Mouse (Mus musculus) stomach, embryonic 14.5 days (tissue): Measurements from ENCODE around the gene Nfib. TPM values are rescaled to one million over a fixed set of nuclear protein-coding genes. Genes with fewer than 3 reads are reported as not detected.

Experiments
- ATAC-seq: fragments of 200-750 bp; cut with Nextera tagmentation; 2 replicates; pipeline ENCODE4 v1.8.0; 2017; ENCODE audit warnings: low read depth, moderate TSS enrichment; ENCODE audit not compliant: insufficient number of reproducible peaks, insufficient read depth, low FRiP score
- H3K27ac ChIP-seq: fragments of 300-500 bp; sonication (generic); 2 replicates; pipeline ENCODE4 v1.5.1; 2014; ENCODE audit warnings: mild to moderate bottlenecking, low read length, moderate library complexity, mixed read lengths
- H3K27me3 ChIP-seq: fragments of 300-500 bp; sonication (generic); 2 replicates; pipeline ENCODE4 v1.6.1; 2014; ENCODE audit warnings: low read length, control low read depth, mixed read lengths; ENCODE audit not compliant: control insufficient read depth, insufficient read depth
- H3K36me3 ChIP-seq: fragments of 300-500 bp; sonication (generic); 2 replicates; pipeline ENCODE4 v1.6.1; 2014; ENCODE audit warnings: mild to moderate bottlenecking, control low read depth, low read length, moderate library complexity, mixed read lengths; ENCODE audit not compliant: control insufficient read depth, insufficient read depth
- H3K4me1 ChIP-seq: fragments of 300-500 bp; sonication (generic); 2 replicates; pipeline ENCODE4 v1.6.1; 2014; ENCODE audit warnings: low read length, control low read depth, mixed read lengths; ENCODE audit not compliant: control insufficient read depth, insufficient read depth
- H3K4me2 ChIP-seq: fragments of 300-500 bp; sonication (generic); replicated peaks from 2 replicates; pipeline ENCODE4 v1.6.1; 2014; ENCODE audit warnings: low read depth, low read length, control low read depth
- H3K4me3 ChIP-seq: fragments of 300-500 bp; sonication (generic); 2 replicates; pipeline ENCODE4 v1.5.1; 2014; ENCODE audit warnings: low read depth, low read length, control low read depth
- H3K9ac ChIP-seq: fragments of 300-500 bp; sonication (generic); replicated peaks from 2 replicates; pipeline ENCODE4 v1.6.1; 2014; ENCODE audit warnings: low read depth, mild to moderate bottlenecking, control low read depth, low read length, moderate library complexity, mixed read lengths
- H3K9me3 ChIP-seq: fragments of 300-500 bp; sonication (generic); 2 replicates; pipeline ENCODE4 v1.6.1; 2016; ENCODE audit warnings: low read depth, low read length, control low read depth; ENCODE audit not compliant: control insufficient read depth
- WGBS: fragments of 180-500 bp; shearing (Covaris S2); extraction: QIAGEN DNeasy Blood & Tissue Kit; methylation state at CpG from one replicate; pipeline ENCODE4 v1.1.7; 2014; 5-methylcytosine and 5-hydroxymethylcytosine counted together
- polyA plus RNA-seq: library from polyadenylated mRNA; unstranded; fragments of >200 nt; fragmentation: Nextera tagmentation; extraction: Ambion mirVana; gene quantifications from 2 replicates; pipeline ENCODE4 v1.2.1, GENCODE M21; 2014

Gene Nfib
- polyA plus RNA-seq, 1 experiment from 2014 or later: 94.5 TPM

DNA sequence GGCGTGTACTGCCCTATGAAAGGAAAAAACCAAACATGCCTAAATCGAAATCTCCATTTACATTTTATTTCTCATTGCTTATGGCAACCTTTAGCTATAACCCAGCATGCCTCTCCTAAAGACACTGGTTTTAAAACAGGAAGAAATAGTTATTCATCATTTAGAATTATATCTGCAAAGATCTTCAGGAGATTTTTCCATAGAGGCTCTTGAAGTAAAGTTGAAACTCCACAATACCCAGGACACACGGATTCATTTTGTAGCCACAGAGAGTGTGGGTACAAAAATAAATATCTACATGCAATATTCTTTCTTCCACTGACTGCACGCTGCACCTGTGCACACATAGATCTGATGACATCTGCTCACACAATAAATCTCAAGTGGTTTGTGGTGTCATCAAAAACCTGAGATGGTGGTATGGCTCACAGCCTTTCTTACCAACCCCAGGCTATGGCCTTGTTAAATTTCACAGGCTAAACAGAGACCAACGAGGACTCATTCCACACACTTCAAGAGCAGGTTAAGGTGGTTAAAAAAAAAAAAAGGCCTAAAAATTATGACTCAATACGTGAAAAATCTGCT, 189.2 kb downstream of the Nfib start:
- H3K27ac ChIP-seq: no peak overlapping the region
- no peak overlapping the region for H3K4me2 ChIP-seq
- ATAC-seq: no peak
- H3K9me3 ChIP-seq: no peaks in the 10 kb centered on the region
- no peaks in the 10 kb centered on the region for H3K27me3 ChIP-seq
- no peaks in the 10 kb centered on the region for H3K36me3 ChIP-seq
- peaks cover 6% of the 10 kb centered on the region; the same call in 1 of the 2 replicates for H3K4me1 ChIP-seq
- no peak overlapping the region for H3K4me3 ChIP-seq
- no peak overlapping the region for H3K9ac ChIP-seq
- 77% methylated on average over 6 of the region's 6 CpGs for WGBS

DNA sequence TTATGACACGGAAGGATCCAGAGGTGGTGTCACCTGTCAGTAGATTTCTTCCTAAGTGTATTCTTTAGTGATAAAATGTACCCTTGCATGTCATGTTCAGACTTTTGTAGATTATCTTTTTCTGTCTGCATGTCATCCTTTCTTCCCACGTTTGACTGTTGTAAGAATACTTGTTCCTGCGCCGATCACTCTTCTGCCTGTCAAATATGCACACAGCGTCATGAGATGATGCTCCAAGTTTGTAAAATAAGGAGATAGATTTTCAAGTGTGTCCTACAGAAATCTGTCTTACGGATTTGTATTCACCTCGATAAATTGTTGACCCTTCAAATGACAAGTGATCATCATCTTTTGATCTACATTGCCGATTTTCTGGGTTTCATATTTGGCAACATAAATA, 190.6 kb downstream of the Nfib start:
- Histone ChIP-seq H3K4me1 (peaks cover 18% of the 10 kb centered on the region), H3K9me3 (no peaks in the 10 kb centered on the region), H3K27me3 (no peaks in the 10 kb centered on the region), H3K36me3 (no peaks in the 10 kb centered on the region), H3K4me3 (no peak overlapping the region), H3K27ac (no peak overlapping the region), H3K4me2 (no peak overlapping the region), H3K9ac (no peak overlapping the region)
- WGBS: 82% methylated on average over 8 of the region's 8 CpGs
- no peak for ATAC-seq

DNA sequence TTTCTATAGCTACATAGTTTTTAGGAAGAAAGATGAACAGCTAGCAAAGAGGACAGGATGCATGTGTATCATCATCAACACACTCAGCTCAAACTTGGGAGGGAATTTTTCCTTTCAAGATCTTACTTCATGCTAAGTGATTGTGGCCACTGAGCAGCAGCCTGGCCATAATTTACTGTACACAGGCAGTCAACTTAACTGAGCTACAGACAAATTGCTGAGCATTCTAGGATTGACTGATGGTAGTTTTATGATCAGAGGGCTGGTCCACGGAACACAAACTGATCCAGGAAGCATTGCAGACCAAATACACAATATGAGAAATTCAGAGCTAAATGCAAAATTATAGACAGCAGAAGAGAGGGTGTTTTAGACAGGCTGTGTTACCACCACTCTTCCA, 191.2 kb downstream of the Nfib start:
- no peak overlapping the region for H3K27ac ChIP-seq
- no peak overlapping the region for H3K4me3 ChIP-seq
- H3K36me3 ChIP-seq: no peaks in the 10 kb centered on the region
- H3K27me3 ChIP-seq: no peaks in the 10 kb centered on the region
- H3K9ac ChIP-seq: no peak overlapping the region
- WGBS: 39% methylated on average over 1 of the region's 1 CpGs
- H3K4me2 ChIP-seq: peak overlapping the region; percentile 82; the same call in 1 of the 2 replicates
- ATAC-seq: no peak
- no peaks in the 10 kb centered on the region for H3K9me3 ChIP-seq
- H3K4me1 ChIP-seq: peaks cover 23% of the 10 kb centered on the region

DNA sequence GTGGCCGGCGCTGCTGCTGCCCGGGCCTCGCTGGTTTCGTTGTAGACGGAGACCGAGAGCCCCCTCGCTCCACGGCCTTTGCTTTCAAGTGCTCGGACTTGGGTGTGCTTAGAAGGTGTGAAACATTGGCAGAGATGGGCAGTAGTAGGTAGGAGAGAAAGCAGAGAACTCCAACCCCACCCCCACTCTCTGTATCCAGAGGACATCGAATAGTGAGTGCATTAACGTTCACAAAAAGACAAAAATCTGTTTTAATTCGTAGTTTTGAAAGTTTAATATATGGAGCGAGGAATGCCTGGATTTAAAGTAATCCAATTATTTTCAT, 192.2 kb downstream of the Nfib start:
- Histone ChIP-seq H3K4me3 (peak overlapping the region; percentile 47), H3K27ac (peak overlapping the region; percentile 95), H3K27me3 (no peaks in the 10 kb centered on the region), H3K9ac (peak overlapping the region; percentile 40; the same call in 1 of the 2 replicates), H3K9me3 (no peaks in the 10 kb centered on the region), H3K36me3 (no peaks in the 10 kb centered on the region), H3K4me2 (peak overlapping the region; percentile 82), H3K4me1 (peaks cover 32% of the 10 kb centered on the region)
- no peak; the same call in 1 of the 2 replicates for ATAC-seq
- WGBS: 1% methylated on average over 14 of the region's 14 CpGs

DNA sequence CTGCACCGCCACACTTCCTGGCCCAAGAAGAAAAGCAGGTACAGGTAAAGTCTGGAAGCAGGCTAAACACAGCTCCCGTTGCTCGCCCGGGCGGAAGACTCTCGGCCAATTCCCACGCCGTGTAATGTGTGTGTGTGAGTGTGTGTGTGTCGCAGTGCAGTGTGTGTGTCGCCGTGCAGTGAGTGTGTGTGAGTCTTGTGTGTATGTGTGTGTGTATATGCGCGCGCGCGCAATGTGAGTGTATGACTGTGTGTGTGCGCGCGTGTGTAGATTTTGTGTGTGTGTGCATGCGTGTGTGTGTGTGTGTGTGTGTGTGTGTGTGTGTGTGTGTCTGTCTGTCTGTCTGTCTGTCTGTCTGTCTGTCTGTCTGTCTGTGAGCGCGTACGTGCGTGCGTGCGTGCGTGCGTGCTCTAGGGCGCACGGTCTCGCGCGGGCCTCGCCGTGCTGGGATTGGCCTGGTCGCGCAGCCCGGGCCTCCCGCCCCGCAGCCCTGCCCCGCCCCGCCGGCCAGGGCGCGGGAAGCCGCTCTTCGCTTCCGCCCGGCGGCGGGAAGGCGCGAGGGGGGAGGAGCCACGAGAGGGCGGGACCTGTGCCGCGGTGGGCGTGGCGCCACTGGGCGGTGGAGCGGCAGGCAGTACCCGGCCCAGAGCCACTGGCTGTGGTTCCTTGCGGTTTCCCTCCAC, 192.7 kb downstream of the Nfib start:
- under 1% methylated on average over 62 of the region's 63 CpGs for WGBS
- H3K27me3 ChIP-seq: no peaks in the 10 kb centered on the region
- H3K4me1 ChIP-seq: peaks cover 38% of the 10 kb centered on the region
- peak overlapping the region; percentile 82 for H3K4me2 ChIP-seq
- peak overlapping the region; percentile 47 for H3K4me3 ChIP-seq
- H3K9me3 ChIP-seq: no peaks in the 10 kb centered on the region
- ATAC-seq: peak; percentile 98
- peak overlapping the region; percentile 63 for H3K9ac ChIP-seq
- peak overlapping the region; percentile 95 for H3K27ac ChIP-seq
- no peaks in the 10 kb centered on the region for H3K36me3 ChIP-seq

DNA sequence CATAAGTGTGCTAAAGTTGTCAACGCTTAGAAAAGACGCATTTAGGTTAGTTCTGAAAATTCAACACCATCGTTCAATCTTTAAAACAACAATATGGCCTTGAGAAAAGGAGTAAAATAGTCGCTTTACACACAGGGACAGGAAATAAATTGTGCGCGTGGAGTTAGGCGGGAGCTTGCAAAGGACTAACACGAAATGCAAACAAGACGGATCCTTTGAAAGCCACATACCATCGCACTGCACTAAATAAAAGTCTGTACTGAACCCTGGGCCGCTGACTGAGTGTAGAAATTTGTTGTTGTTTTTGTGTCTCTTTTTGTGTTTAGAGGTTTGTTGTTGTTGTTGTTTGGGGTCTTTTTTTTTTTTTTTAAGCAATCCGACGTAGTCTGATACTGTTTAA, 193.2 kb downstream of the Nfib start:
- Histone ChIP-seq H3K27ac (peak overlapping the region; percentile 95), H3K36me3 (no peaks in the 10 kb centered on the region), H3K9me3 (no peaks in the 10 kb centered on the region), H3K4me2 (peak overlapping the region; percentile 82), H3K9ac (peak overlapping the region; percentile 63), H3K27me3 (no peaks in the 10 kb centered on the region), H3K4me3 (peak overlapping the region; percentile 47), H3K4me1 (peaks cover 43% of the 10 kb centered on the region)
- ATAC-seq: no peak
- 3% methylated on average over 13 of the region's 13 CpGs for WGBS

DNA sequence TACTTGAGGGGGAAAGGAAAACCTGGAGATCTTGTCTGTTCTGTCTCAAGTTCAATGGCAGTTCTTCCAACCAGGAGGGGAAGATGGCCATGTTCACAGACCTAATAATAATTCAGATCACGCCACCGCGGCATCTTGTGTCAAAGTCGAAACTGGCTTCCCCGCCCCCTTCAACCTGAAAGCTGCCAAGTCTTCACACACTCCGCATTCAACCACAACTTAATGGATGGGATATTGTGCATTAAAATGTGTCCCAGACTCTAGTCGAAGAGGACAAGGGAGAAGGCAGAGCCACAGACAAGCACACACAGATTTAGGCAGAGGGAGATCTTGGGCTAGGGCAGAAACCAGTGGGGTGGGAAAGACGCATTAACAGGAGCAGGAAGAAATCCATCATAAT, 194.0 kb downstream of the Nfib start:
- Histone ChIP-seq H3K4me2 (peak overlapping the region; percentile 82), H3K4me3 (peak overlapping the region; percentile 47), H3K9me3 (no peaks in the 10 kb centered on the region), H3K27ac (peak overlapping the region; percentile 95), H3K27me3 (no peaks in the 10 kb centered on the region), H3K4me1 (peaks cover 45% of the 10 kb centered on the region), H3K36me3 (no peaks in the 10 kb centered on the region), H3K9ac (peak overlapping the region; percentile 63; the same call in 1 of the 2 replicates)
- WGBS: 3% methylated on average over 8 of the region's 8 CpGs
- no peak for ATAC-seq

DNA sequence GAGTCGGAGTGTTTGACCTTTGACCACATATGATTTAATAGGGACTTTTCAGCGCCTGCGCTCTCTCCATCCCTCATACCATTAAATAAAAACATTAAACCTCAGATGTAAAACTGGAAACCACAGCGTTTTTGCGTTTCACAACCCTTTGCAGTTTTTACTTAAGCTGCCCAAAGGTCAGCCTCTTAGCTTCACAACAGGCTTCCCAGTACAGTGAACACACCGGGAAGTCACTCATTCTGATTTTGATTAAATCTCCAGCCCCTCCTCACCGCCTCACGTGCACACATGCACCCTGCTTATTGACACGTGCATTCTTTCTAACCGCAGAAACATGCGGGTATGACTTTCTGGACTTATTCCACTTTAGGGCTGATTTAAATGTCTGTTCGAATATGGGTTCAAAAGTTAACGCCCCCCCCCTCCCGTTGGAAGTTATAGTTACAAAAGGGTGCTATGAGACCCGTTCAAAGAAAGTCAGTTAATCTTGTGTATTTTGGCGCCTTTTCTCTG, 194.5 kb downstream of the Nfib start:
- Histone ChIP-seq H3K27me3 (no peaks in the 10 kb centered on the region), H3K4me2 (peak overlapping the region; percentile 82), H3K36me3 (no peaks in the 10 kb centered on the region), H3K9ac (peak overlapping the region; percentile 63; the same call in 1 of the 2 replicates), H3K9me3 (no peaks in the 10 kb centered on the region), H3K27ac (peak overlapping the region; percentile 95), H3K4me3 (peak overlapping the region; percentile 47; the same call in 1 of the 2 replicates), H3K4me1 (peaks cover 45% of the 10 kb centered on the region)
- WGBS: 5% methylated on average over 16 of the region's 16 CpGs
- ATAC-seq: no peak
